Mouse (Mus musculus) forebrain, postnatal 0 days (tissue): ENCODE measurements around the gene Ptprt. TPM values are rescaled to one million over a fixed set of nuclear protein-coding genes. Genes with fewer than 3 reads are reported as not detected.

Experiments
- ATAC-seq: fragments of 200-750 bp; cut with Nextera tagmentation; 2 replicates; pipeline ENCODE4 v1.8.0; 2017; ENCODE audit warnings: mild to moderate bottlenecking, moderate library complexity
- DNase-seq: peaks from one replicate; pipeline ENCODE4 v3.0.0-alpha.2; 2015
- H3K27ac ChIP-seq: fragments of 300-500 bp; sonication (generic); 2 replicates; pipeline ENCODE4 v1.5.1; 2014; ENCODE audit warnings: low read depth, mild to moderate bottlenecking, antibody characterized with exemption, low read length, moderate library complexity, mixed read lengths
- H3K27me3 ChIP-seq: fragments of 300-500 bp; sonication (generic); 2 replicates; pipeline ENCODE4 v1.6.1; 2014; ENCODE audit warnings: mild to moderate bottlenecking, low read length, mixed read lengths; ENCODE audit not compliant: insufficient read depth
- H3K36me3 ChIP-seq: fragments of 300-500 bp; sonication (generic); 2 replicates; pipeline ENCODE4 v1.6.1; 2014; ENCODE audit warnings: mild to moderate bottlenecking, moderate library complexity; ENCODE audit not compliant: insufficient read depth
- H3K4me1 ChIP-seq: fragments of 300-500 bp; sonication (generic); 2 replicates; pipeline ENCODE4 v1.6.1; 2014; ENCODE audit warnings: antibody characterized with exemption; ENCODE audit not compliant: insufficient read depth
- H3K4me2 ChIP-seq: fragments of 300-500 bp; sonication (generic); 2 replicates; pipeline ENCODE4 v1.6.1; 2014; ENCODE audit warnings: low read depth, mild to moderate bottlenecking, moderate library complexity
- H3K4me3 ChIP-seq: fragments of 300-500 bp; sonication (generic); 2 replicates; pipeline ENCODE4 v1.5.1; 2014; ENCODE audit warnings: low read depth, low read length, mixed read lengths
- H3K9ac ChIP-seq: fragments of 300-500 bp; sonication (generic); 2 replicates; pipeline ENCODE4 v1.6.1; 2014; ENCODE audit warnings: mild to moderate bottlenecking
- H3K9me3 ChIP-seq: fragments of 300-500 bp; sonication (generic); 2 replicates; pipeline ENCODE4 v1.6.1; 2016; ENCODE audit warnings: low read length
- CTCF ChIP-seq: sonication (generic); IDR thresholded peaks from 2 replicates; pipeline ENCODE4 v1.5.1; 2016; ENCODE audit warnings: antibody characterized with exemption, control low read depth, low read depth
- WGBS: fragments of 180-500 bp; shearing (Covaris S2); extraction: QIAGEN DNeasy Blood & Tissue Kit; methylation state at CpG from one replicate; pipeline ENCODE4 v1.1.7; 2014; 5-methylcytosine and 5-hydroxymethylcytosine counted together
- polyA plus RNA-seq: library from polyadenylated mRNA; unstranded; fragments of >200 nt; fragmentation: Nextera tagmentation; extraction: Ambion mirVana; gene quantifications from 2 replicates; pipeline ENCODE4 v1.2.1, GENCODE M21; 2015
- total RNA-seq: library from RNA; depleted of rRNA; stranded (reverse); fragments of >200 nt; gene quantifications from 2 replicates; pipeline ENCODE4 v1.2.3, GENCODE M21; 2014

The Ptprt gene
- total and polyA plus RNA-seq, 2 experiments from 2014 or later: 12.0 to 58.4 TPM

DNA sequence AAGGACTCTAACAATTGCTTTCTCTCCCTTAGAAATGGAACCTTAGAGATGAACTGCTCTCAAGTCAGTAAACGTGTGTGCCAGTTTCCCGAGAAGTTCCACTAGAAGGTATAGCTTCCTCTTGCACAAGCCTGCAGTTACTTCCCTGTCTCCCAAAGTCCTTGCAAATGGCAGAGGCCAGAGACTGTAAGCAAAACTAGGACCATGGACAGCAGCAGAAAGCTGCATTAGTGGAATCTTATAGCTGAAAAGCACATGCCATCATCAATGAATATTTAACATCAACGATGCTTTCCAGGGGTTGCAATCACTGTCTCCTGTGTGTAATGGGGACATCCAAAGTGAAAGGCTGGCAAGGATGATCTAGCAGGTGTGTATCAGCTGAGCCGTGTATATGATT, 629.3 kb downstream of the Ptprt start:
- TF ChIP-seq CTCF: no peak
- Histone ChIP-seq H3K4me2 (no peak overlapping the region), H3K4me1 (no peaks in the 10 kb centered on the region), H3K27me3 (no peaks in the 10 kb centered on the region), H3K9ac (no peak overlapping the region), H3K4me3 (no peak overlapping the region), H3K27ac (no peak overlapping the region), H3K9me3 (no peaks in the 10 kb centered on the region), H3K36me3 (no peaks in the 10 kb centered on the region)
- WGBS: 66% methylated on average over 4 of the region's 4 CpGs
- ATAC-seq (no peak), DNase-seq (no peak)

DNA sequence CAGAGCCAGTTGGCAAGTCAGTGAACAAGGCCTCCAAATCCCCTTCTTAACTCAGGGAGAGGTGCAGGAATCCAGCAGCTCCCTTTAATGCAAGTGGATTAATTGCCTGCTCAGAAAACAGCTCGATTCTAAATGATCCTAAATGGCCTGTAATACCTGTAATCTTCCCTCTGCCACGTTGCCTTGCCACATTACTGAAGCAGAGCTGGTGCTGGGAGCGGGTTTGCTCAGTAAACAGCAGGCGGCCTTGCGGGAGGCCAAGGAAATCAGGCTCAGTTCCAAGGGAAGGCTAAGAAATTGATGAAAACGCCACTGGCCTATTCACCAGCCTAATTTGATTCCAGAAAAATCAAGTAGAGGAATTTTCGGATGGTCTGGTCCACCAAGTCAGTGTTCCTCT, 659.9 kb downstream of the Ptprt start:
- Histone ChIP-seq H3K27me3 (no peaks in the 10 kb centered on the region), H3K4me1 (no peaks in the 10 kb centered on the region), H3K4me3 (no peak overlapping the region), H3K27ac (no peak overlapping the region), H3K36me3 (no peaks in the 10 kb centered on the region), H3K4me2 (no peak overlapping the region), H3K9me3 (no peaks in the 10 kb centered on the region), H3K9ac (no peak overlapping the region)
- 25% methylated on average over 7 of the region's 7 CpGs for WGBS
- TF ChIP-seq CTCF: no peak
- ATAC-seq: no peak
- peak; percentile 13 for DNase-seq

DNA sequence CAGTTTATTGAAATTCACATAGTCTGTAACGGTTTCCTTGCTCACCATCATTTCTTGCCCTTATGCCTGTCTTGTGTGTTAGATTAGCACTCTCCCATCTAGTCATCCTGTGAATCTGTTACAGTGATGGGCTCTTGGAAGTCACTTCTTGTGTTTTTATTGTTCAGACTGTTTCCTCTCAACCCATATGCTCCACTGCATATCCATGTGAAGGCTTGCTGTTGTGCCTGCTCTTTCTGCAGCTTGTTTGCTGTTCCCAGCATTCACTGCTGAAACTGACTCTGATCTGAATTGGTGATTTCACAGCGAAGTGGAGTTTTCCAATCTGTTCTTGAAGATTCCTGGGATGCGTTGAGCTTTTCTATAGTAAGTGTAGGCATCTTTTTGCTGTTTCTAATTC, 678.6 kb downstream of the Ptprt start:
- no peaks in the 10 kb centered on the region for H3K27me3 ChIP-seq
- H3K4me3 ChIP-seq: no peak overlapping the region
- no peak overlapping the region for H3K27ac ChIP-seq
- no peaks in the 10 kb centered on the region for H3K9me3 ChIP-seq
- WGBS: 48% methylated on average over 3 of the region's 3 CpGs
- H3K4me1 ChIP-seq: no peaks in the 10 kb centered on the region
- no peaks in the 10 kb centered on the region for H3K36me3 ChIP-seq
- peak; percentile 85 for ATAC-seq
- peak; percentile 66 for DNase-seq
- TF ChIP-seq CTCF: no peak
- no peak overlapping the region for H3K4me2 ChIP-seq
- no peak overlapping the region for H3K9ac ChIP-seq

DNA sequence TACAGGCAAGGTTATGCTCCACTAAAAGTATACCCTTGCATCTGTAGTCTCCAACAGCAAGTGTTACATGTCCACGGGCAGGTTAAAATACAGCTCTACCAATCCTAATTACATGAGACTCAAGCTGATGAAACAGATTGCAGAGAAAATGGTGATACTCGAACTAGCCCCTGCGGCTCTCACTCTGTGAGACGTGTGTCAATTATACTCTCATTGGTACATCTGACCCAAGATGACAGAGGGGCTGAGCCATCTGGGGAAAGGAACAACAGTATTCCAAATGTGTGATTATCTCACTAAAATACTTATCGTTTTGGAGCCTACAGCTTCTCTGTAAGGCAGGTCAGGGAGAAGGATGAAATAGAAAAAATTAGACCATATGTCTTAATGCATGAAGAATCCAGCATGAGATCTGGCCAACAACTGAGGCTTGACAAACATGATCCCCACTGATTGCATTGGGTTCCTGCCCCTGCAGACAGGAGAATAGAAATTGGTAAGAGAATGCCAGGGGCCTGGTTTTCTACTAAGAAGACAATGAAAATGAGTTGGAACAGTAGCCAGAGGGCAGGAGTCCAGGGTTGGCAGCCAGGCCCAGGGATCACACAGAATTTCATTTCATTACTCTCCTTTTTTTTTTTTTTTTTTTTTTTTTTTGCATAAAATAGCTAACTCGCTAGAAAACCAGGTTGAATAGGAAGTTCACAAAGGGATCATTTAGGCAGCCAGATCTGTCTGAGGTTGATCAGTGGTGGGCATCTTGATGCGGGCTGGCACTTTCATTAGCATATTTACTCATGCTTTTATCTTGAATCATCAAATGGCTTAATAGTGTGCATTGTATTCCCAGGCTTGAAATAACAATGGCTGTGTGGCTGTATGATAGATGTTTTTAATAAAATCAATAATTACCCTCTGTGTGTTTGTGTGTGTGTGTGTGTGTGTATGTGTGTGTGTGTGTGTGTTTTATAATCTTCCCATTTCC, 699.5 kb downstream of the Ptprt start:
- H3K4me3 ChIP-seq: no peak overlapping the region
- H3K9ac ChIP-seq: no peak overlapping the region
- H3K27ac ChIP-seq: no peak overlapping the region
- no peaks in the 10 kb centered on the region for H3K36me3 ChIP-seq
- no peaks in the 10 kb centered on the region for H3K4me1 ChIP-seq
- WGBS: 36% methylated on average over 7 of the region's 7 CpGs
- no peak for ATAC-seq
- no peaks in the 10 kb centered on the region for H3K27me3 ChIP-seq
- no peak overlapping the region for H3K4me2 ChIP-seq
- no peaks in the 10 kb centered on the region for H3K9me3 ChIP-seq
- no peak for TF ChIP-seq CTCF
- DNase-seq: peak; percentile 60

DNA sequence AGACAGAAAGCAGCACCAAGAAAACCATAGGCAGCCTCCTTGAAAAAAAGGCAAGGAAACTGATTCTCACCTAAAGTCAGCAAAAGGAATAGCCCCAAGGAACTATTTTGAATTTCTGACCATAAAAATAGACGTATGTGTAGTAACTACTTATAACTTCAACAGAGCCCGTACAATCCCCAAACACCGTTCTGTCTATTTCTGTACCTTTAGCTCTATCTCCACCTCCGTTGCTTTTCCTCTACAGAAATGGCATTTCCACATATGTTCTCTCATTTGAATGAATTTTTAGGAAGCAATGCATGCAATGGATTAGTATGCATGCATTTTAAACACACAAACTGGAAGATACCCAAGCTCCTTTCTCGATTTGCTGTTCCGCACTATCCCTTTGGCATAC, 715.5 kb downstream of the Ptprt start:
- no peak for TF ChIP-seq CTCF
- WGBS: 88% methylated on average over 6 of the region's 6 CpGs
- no peak for ATAC-seq

DNA sequence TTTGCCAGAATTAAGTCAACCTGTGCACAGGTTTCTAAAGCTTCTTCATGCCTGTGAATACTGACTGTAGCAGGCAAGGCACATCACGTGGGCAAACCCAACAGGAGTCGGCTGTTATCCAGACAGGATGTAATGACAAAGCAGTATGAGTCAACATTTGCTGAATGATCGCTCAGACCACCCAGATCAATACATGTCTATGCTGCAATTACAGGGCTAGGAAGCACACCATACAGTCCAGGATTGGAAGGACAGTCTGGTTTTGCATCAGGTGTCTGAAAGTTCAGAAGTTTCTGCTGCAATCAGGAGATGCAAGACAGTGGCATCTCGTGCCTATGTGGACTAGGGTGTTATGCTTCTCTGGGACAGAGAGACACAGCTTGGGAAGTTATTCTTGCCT, 716.3 kb downstream of the Ptprt start:
- H3K27me3 ChIP-seq: no peaks in the 10 kb centered on the region
- H3K9me3 ChIP-seq: no peaks in the 10 kb centered on the region
- no peaks in the 10 kb centered on the region for H3K36me3 ChIP-seq
- H3K27ac ChIP-seq: no peak overlapping the region
- TF ChIP-seq CTCF: no peak
- DNase-seq (no peak), ATAC-seq (no peak)
- no peaks in the 10 kb centered on the region for H3K4me1 ChIP-seq
- H3K4me2 ChIP-seq: no peak overlapping the region
- H3K4me3 ChIP-seq: no peak overlapping the region
- 91% methylated on average over 4 of the region's 4 CpGs for WGBS
- H3K9ac ChIP-seq: no peak overlapping the region

More for the DNA sequence above, 715.5 kb downstream of the Ptprt start:
- H3K9ac ChIP-seq: no peak overlapping the region
- no peak overlapping the region for H3K27ac ChIP-seq
- H3K4me2 ChIP-seq: no peak overlapping the region
- H3K36me3 ChIP-seq: no peaks in the 10 kb centered on the region
- DNase-seq: no peak
- H3K4me1 ChIP-seq: no peaks in the 10 kb centered on the region
- no peak overlapping the region for H3K4me3 ChIP-seq
- H3K9me3 ChIP-seq: no peaks in the 10 kb centered on the region
- H3K27me3 ChIP-seq: no peaks in the 10 kb centered on the region

DNA sequence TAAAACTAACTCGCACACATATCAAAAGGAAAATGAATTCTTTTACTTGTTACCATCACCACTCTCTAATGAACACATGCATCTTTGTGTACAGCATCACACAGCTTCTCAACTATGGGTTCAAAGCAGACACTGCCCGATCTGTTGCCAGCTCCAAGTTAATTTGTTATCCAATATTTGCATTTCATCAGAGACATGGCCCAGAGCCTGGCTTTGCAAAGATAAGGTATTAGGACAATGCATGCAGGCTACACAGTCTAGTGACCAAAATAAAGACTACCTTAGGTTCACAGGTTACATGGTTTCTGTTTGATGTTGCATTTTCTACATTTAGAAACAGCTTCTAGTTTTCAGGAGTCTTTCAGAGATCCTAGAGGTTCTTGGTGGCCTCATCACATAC, 719.0 kb downstream of the Ptprt start:
- ATAC-seq (no peak), DNase-seq (no peak)
- Histone ChIP-seq H3K9ac (no peak overlapping the region), H3K4me3 (no peak overlapping the region), H3K4me2 (no peak overlapping the region), H3K27me3 (no peaks in the 10 kb centered on the region), H3K36me3 (no peaks in the 10 kb centered on the region), H3K4me1 (no peaks in the 10 kb centered on the region), H3K9me3 (no peaks in the 10 kb centered on the region), H3K27ac (no peak overlapping the region)
- WGBS: 49% methylated on average over 2 of the region's 2 CpGs
- no peak for TF ChIP-seq CTCF
